Mouse (Mus musculus) limb, embryonic 14.5 days (tissue): ENCODE measurements around the gene Tmem147. TPM values are rescaled to one million over a fixed set of nuclear protein-coding genes. Genes with fewer than 3 reads are reported as not detected.

Source experiments
- ATAC-seq: fragments of 200-750 bp; cut with Nextera tagmentation; 2 replicates; pipeline ENCODE4 v1.8.0; 2017; ENCODE audit warnings: low read depth, moderate number of reproducible peaks, moderate TSS enrichment; ENCODE audit not compliant: low FRiP score
- DNase-seq: peaks from one replicate; pipeline ENCODE4 v3.0.0-alpha.2; 2015; ENCODE audit warnings: low spot score
- H3K27ac ChIP-seq: fragments of 300-500 bp; sonication (generic); replicated peaks from 2 replicates; pipeline ENCODE4 v1.5.1; 2014; ENCODE audit warnings: low read depth, mild to moderate bottlenecking, low read length, moderate library complexity, mixed read lengths
- H3K27me3 ChIP-seq: fragments of 300-500 bp; sonication (generic); 2 replicates; pipeline ENCODE4 v1.6.1; 2014; ENCODE audit warnings: low read length, mixed read lengths; ENCODE audit not compliant: control insufficient read depth, insufficient read depth
- H3K36me3 ChIP-seq: fragments of 300-500 bp; sonication (generic); 2 replicates; pipeline ENCODE4 v1.6.1; 2014; ENCODE audit warnings: mild to moderate bottlenecking, low read length, moderate library complexity, mixed read lengths; ENCODE audit not compliant: control insufficient read depth, insufficient read depth
- H3K4me1 ChIP-seq: fragments of 300-500 bp; sonication (generic); 2 replicates; pipeline ENCODE4 v1.6.1; 2014; ENCODE audit warnings: antibody characterized with exemption, low read length, mixed read lengths; ENCODE audit not compliant: control insufficient read depth, insufficient read depth
- H3K4me2 ChIP-seq: fragments of 300-500 bp; sonication (generic); replicated peaks from 2 replicates; pipeline ENCODE4 v1.6.1; 2014; ENCODE audit warnings: low read depth, mild to moderate bottlenecking, low read length, moderate library complexity; ENCODE audit not compliant: severe bottlenecking
- H3K4me3 ChIP-seq: fragments of 300-500 bp; sonication (generic); replicated peaks from 2 replicates; pipeline ENCODE4 v1.5.1; 2014; ENCODE audit warnings: low read length
- H3K9ac ChIP-seq: fragments of 300-500 bp; sonication (generic); 2 replicates; pipeline ENCODE4 v1.6.1; 2014; ENCODE audit warnings: mild to moderate bottlenecking, low read depth, low read length, moderate library complexity; ENCODE audit not compliant: severe bottlenecking
- H3K9me3 ChIP-seq: fragments of 300-500 bp; sonication (generic); 2 replicates; pipeline ENCODE4 v1.6.1; 2016; ENCODE audit warnings: low read length; ENCODE audit not compliant: control insufficient read depth
- POLR2A ChIP-seq: fragments of 200-500 bp; IDR thresholded peaks from 2 replicates; pipeline ENCODE4 v1.8.0; 2012; ENCODE audit warnings: inconsistent platforms, mild to moderate bottlenecking, moderate library complexity, borderline replicate concordance; ENCODE audit not compliant: insufficient read depth, insufficient read length; ENCODE audit errors: extremely low read depth
- WGBS: fragments of 180-500 bp; shearing (Covaris S2); extraction: QIAGEN DNeasy Blood & Tissue Kit; methylation state at CpG from one replicate; pipeline ENCODE4 v1.1.7; 2014; 5-methylcytosine and 5-hydroxymethylcytosine counted together
- polyA plus RNA-seq, 2 experiments: library from polyadenylated mRNA; depleted of rRNA in 1 of 2; stranded (reverse) in 1 of 2; unstranded in 1 of 2; fragments of >200 nt; fragmentation: Nextera tagmentation in 1 of 2; extraction: Ambion mirVana in 1 of 2; gene quantifications; 2 replicates each; pipeline versions ENCODE4 v1.2.1 to v1.2.3; 2012 to 2014

Tmem147 gene
- polyA plus RNA-seq, 2 experiments: 178 to 231 TPM

DNA sequence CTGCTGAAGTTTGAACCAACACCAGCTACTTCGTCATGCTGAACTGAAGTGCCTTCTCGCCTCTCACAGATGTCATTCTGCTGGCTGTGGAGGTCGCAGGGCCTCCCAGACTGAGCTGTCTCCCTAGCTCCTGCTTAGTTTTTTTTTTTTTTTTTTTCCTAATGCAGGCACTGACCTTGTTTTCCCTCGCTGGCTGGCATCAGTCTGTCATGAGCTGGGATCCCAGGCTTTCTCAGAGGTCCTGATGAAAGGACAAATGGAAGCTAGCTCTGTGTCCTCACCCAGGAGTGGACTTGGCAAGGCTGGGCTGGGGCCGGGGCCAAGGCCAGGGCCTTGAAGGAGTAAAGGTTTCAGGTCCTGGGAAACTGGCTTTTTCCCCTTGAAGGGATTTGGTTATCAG, 47.4 kb downstream of the Tmem147 start:
- Histone ChIP-seq H3K4me3 (no peak overlapping the region), H3K9ac (no peak overlapping the region), H3K27ac (no peak overlapping the region), H3K36me3 (no peaks in the 10 kb centered on the region), H3K27me3 (no peaks in the 10 kb centered on the region), H3K4me1 (no peaks in the 10 kb centered on the region), H3K4me2 (no peak overlapping the region), H3K9me3 (peaks cover 4% of the 10 kb centered on the region; the same call in 1 of the 2 replicates)
- no peak for TF ChIP-seq POLR2A
- 55% methylated on average over 5 of the region's 5 CpGs for WGBS
- DNase-seq (no peak), ATAC-seq (no peak)

DNA sequence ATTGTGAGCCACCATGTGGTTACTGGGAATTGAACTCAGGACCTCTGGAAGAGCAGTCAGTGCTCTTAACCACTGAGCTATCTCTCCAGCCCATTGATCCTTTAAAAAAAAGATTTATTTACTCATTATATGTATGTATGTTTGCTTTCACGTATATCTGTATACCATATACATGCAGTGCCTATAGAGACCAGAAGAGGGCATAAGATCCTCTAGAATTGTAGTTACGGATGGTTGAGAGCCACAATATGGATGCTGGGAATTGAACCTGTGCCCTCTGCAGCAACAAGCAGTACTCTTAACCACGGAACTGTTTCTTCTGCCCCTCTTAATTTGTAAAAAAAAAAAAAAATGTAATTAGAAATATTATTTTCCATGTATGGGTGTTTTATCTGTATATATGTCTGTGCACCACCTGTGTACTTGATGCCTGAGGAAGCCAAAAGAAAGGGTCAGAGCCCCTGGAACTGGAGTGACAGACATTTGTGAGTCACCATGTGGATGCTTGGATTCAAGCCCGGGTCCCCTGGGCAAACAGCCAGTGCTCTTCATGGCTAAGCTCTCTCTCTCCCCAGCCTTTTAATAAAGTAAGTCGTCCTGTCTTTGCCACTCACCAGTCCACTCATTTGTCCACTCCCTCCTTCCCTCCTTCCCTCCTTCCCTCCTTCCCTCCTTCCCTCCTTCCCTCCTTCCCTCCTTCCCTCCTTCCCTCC, 50.9 kb downstream of the Tmem147 start:
- Histone ChIP-seq H3K9ac (no peak overlapping the region), H3K27me3 (no peaks in the 10 kb centered on the region), H3K36me3 (no peaks in the 10 kb centered on the region), H3K27ac (no peak overlapping the region), H3K4me3 (no peak overlapping the region), H3K9me3 (peaks cover 4% of the 10 kb centered on the region; the same call in 1 of the 2 replicates), H3K4me2 (no peak overlapping the region), H3K4me1 (no peaks in the 10 kb centered on the region)
- no peak for ATAC-seq
- no peak for TF ChIP-seq POLR2A
- WGBS: 68% methylated on average over 5 of the region's 5 CpGs
- no peak for DNase-seq

Other genes with a start within 250 kb of the Tmem147 start
Only the 30 nearest of the 33 such genes appear.
- 66.1 and 91.7 TPM in 2 replicates for gene Arhgap33, start 194.5 kb downstream of the Tmem147 start, polyA plus RNA-seq (2012; rRNA removed)
- 9.7 and 14.2 TPM in 2 replicates for gene Arhgap33, start 194.5 kb downstream of the Tmem147 start, polyA plus RNA-seq (2014; fragmentation: Nextera tagmentation; extraction: Ambion mirVana)
- 15.4 and 18.6 TPM in 2 replicates for gene Hspb6, start 177.4 kb downstream of the Tmem147 start, polyA plus RNA-seq (2012; rRNA removed)
- gene Hspb6, start 177.4 kb downstream of the Tmem147 start, polyA plus RNA-seq (2014; fragmentation: Nextera tagmentation; extraction: Ambion mirVana): 15.7 and 16.8 TPM in 2 replicates
- 31.8 and 47.3 TPM in 2 replicates for gene Proser3, start 177.2 kb downstream of the Tmem147 start, polyA plus RNA-seq (2012; rRNA removed)
- gene Proser3, start 177.2 kb downstream of the Tmem147 start, polyA plus RNA-seq (2014; fragmentation: Nextera tagmentation; extraction: Ambion mirVana): 9.4 and 10.8 TPM in 2 replicates
- 35.8 and 38.7 TPM in 2 replicates for gene Lin37, start 169.7 kb downstream of the Tmem147 start, polyA plus RNA-seq (2012; rRNA removed)
- gene Lin37, start 169.7 kb downstream of the Tmem147 start, polyA plus RNA-seq (2014; fragmentation: Nextera tagmentation; extraction: Ambion mirVana): 38.5 and 45.8 TPM in 2 replicates
- gene U2af1l4, start 166.2 kb downstream of the Tmem147 start, polyA plus RNA-seq (2012; rRNA removed): 71.8 and 75.8 TPM in 2 replicates
- gene U2af1l4, start 166.2 kb downstream of the Tmem147 start, polyA plus RNA-seq (2014; fragmentation: Nextera tagmentation; extraction: Ambion mirVana): 95.6 and 99.2 TPM in 2 replicates
- gene Gm49396, start 166.2 kb downstream of the Tmem147 start, polyA plus RNA-seq (2012; rRNA removed): 7.3 and 8.9 TPM in 2 replicates
- gene Gm49396, start 166.2 kb downstream of the Tmem147 start, polyA plus RNA-seq (2014; fragmentation: Nextera tagmentation; extraction: Ambion mirVana): 5.0 and 7.4 TPM in 2 replicates
- gene Psenen, start 165.9 kb downstream of the Tmem147 start, polyA plus RNA-seq (2012; rRNA removed): 141 and 161 TPM in 2 replicates
- 136 and 137 TPM in 2 replicates for gene Psenen, start 165.9 kb downstream of the Tmem147 start, polyA plus RNA-seq (2014; fragmentation: Nextera tagmentation; extraction: Ambion mirVana)
- 5.2 and 6.0 TPM in 2 replicates for gene Igflr1, start 164.1 kb downstream of the Tmem147 start, polyA plus RNA-seq (2012; rRNA removed)
- gene Igflr1, start 164.1 kb downstream of the Tmem147 start, polyA plus RNA-seq (2014; fragmentation: Nextera tagmentation; extraction: Ambion mirVana): 1.7 and 4.9 TPM in 2 replicates
- gene Kmt2b, start 140.8 kb downstream of the Tmem147 start, polyA plus RNA-seq (2012; rRNA removed): 62.0 and 73.8 TPM in 2 replicates
- gene Kmt2b, start 140.8 kb downstream of the Tmem147 start, polyA plus RNA-seq (2014; fragmentation: Nextera tagmentation; extraction: Ambion mirVana): 13.1 and 15.4 TPM in 2 replicates
- gene Zbtb32, start 130.6 kb downstream of the Tmem147 start, polyA plus RNA-seq (2012; rRNA removed): 0.51 and 0.55 TPM in 2 replicates
- 0.62 and 0.67 TPM in 2 replicates for gene Zbtb32, start 130.6 kb downstream of the Tmem147 start, polyA plus RNA-seq (2014; fragmentation: Nextera tagmentation; extraction: Ambion mirVana)
- 4.7 and 5.7 TPM in 2 replicates for gene Upk1a, start 116.7 kb downstream of the Tmem147 start, polyA plus RNA-seq (2012; rRNA removed)
- 1.2 and 1.7 TPM in 2 replicates for gene Upk1a, start 116.7 kb downstream of the Tmem147 start, polyA plus RNA-seq (2014; fragmentation: Nextera tagmentation; extraction: Ambion mirVana)
- gene Cox6b1, start 103.4 kb downstream of the Tmem147 start, polyA plus RNA-seq (2012; rRNA removed): 607 and 677 TPM in 2 replicates
- gene Cox6b1, start 103.4 kb downstream of the Tmem147 start, polyA plus RNA-seq (2014; fragmentation: Nextera tagmentation; extraction: Ambion mirVana): 799 and 875 TPM in 2 replicates
- 0.17 TPM in 1 of 2 replicates, not detected in the other for gene Etv2, start 93.7 kb downstream of the Tmem147 start, polyA plus RNA-seq (2012; rRNA removed)
- 0.19 TPM in 1 of 2 replicates, not detected in the other for gene Etv2, start 93.7 kb downstream of the Tmem147 start, polyA plus RNA-seq (2014; fragmentation: Nextera tagmentation; extraction: Ambion mirVana)
- 68.1 and 87.7 TPM in 2 replicates for gene Rbm42, start 79.2 kb downstream of the Tmem147 start, polyA plus RNA-seq (2012; rRNA removed)
- 107 and 113 TPM in 2 replicates for gene Rbm42, start 79.2 kb downstream of the Tmem147 start, polyA plus RNA-seq (2014; fragmentation: Nextera tagmentation; extraction: Ambion mirVana)
- 38.8 and 45.0 TPM in 2 replicates for gene Haus5, start 64.5 kb downstream of the Tmem147 start, polyA plus RNA-seq (2012; rRNA removed)
- 35.0 and 35.6 TPM in 2 replicates for gene Haus5, start 64.5 kb downstream of the Tmem147 start, polyA plus RNA-seq (2014; fragmentation: Nextera tagmentation; extraction: Ambion mirVana)
- gene Pmis2, start 57.9 kb downstream of the Tmem147 start, polyA plus RNA-seq (2012; rRNA removed): not detected in 2 replicates
- gene Pmis2, start 57.9 kb downstream of the Tmem147 start, polyA plus RNA-seq (2014; fragmentation: Nextera tagmentation; extraction: Ambion mirVana): not detected in 2 replicates
- gene 2200002J24Rik, start 30.6 kb downstream of the Tmem147 start, polyA plus RNA-seq (2012; rRNA removed): 0.44 TPM in 1 of 2 replicates, not detected in the other
- gene 2200002J24Rik, start 30.6 kb downstream of the Tmem147 start, polyA plus RNA-seq (2014; fragmentation: Nextera tagmentation; extraction: Ambion mirVana): 0.51 TPM in 1 of 2 replicates, not detected in the other
- 0.89 and 1.0 TPM in 2 replicates for gene Atp4a, start 17.3 kb downstream of the Tmem147 start, polyA plus RNA-seq (2012; rRNA removed)
- gene Atp4a, start 17.3 kb downstream of the Tmem147 start, polyA plus RNA-seq (2014; fragmentation: Nextera tagmentation; extraction: Ambion mirVana): 0.30 and 0.48 TPM in 2 replicates
- gene Gapdhs, start 14.1 kb upstream of the Tmem147 start, polyA plus RNA-seq (2012; rRNA removed): not detected in 2 replicates
- gene Gapdhs, start 14.1 kb upstream of the Tmem147 start, polyA plus RNA-seq (2014; fragmentation: Nextera tagmentation; extraction: Ambion mirVana): 0.75 TPM in 1 of 2 replicates, not detected in the other
- gene Sbsn, start 21.9 kb upstream of the Tmem147 start, polyA plus RNA-seq (2012; rRNA removed): 15.1 and 28.4 TPM in 2 replicates
- 21.3 and 38.7 TPM in 2 replicates for gene Sbsn, start 21.9 kb upstream of the Tmem147 start, polyA plus RNA-seq (2014; fragmentation: Nextera tagmentation; extraction: Ambion mirVana)
- 124 and 151 TPM in 2 replicates for gene Dmkn, start 34.2 kb upstream of the Tmem147 start, polyA plus RNA-seq (2012; rRNA removed)
- gene Dmkn, start 34.2 kb upstream of the Tmem147 start, polyA plus RNA-seq (2014; fragmentation: Nextera tagmentation; extraction: Ambion mirVana): 168 and 289 TPM in 2 replicates
- gene Krtdap, start 58.4 kb upstream of the Tmem147 start, polyA plus RNA-seq (2012; rRNA removed): 290 and 318 TPM in 2 replicates
- gene Krtdap, start 58.4 kb upstream of the Tmem147 start, polyA plus RNA-seq (2014; fragmentation: Nextera tagmentation; extraction: Ambion mirVana): 833 and 1,442 TPM in 2 replicates
- 0.12 and 0.18 TPM in 2 replicates for gene Ffar2, start 94.2 kb upstream of the Tmem147 start, polyA plus RNA-seq (2012; rRNA removed)
- gene Ffar2, start 94.2 kb upstream of the Tmem147 start, polyA plus RNA-seq (2014; fragmentation: Nextera tagmentation; extraction: Ambion mirVana): 0.44 TPM in 1 of 2 replicates, not detected in the other
- gene Ffar3, start 126.6 kb upstream of the Tmem147 start, polyA plus RNA-seq (2012; rRNA removed): not detected in 2 replicates
- not detected in 2 replicates for gene Ffar3, start 126.6 kb upstream of the Tmem147 start, polyA plus RNA-seq (2014; fragmentation: Nextera tagmentation; extraction: Ambion mirVana)
- 0.01 and 0.03 TPM in 2 replicates for gene Ffar1, start 132.0 kb upstream of the Tmem147 start, polyA plus RNA-seq (2012; rRNA removed)
- gene Ffar1, start 132.0 kb upstream of the Tmem147 start, polyA plus RNA-seq (2014; fragmentation: Nextera tagmentation; extraction: Ambion mirVana): not detected in 2 replicates
- gene Cd22, start 150.8 kb upstream of the Tmem147 start, polyA plus RNA-seq (2012; rRNA removed): 0.09 and 0.11 TPM in 2 replicates
- gene Cd22, start 150.8 kb upstream of the Tmem147 start, polyA plus RNA-seq (2014; fragmentation: Nextera tagmentation; extraction: Ambion mirVana): 0.10 TPM in 1 of 2 replicates, not detected in the other
- 1.2 and 2.4 TPM in 2 replicates for gene Mag, start 185.3 kb upstream of the Tmem147 start, polyA plus RNA-seq (2012; rRNA removed)
- 0.35 and 1.2 TPM in 2 replicates for gene Mag, start 185.3 kb upstream of the Tmem147 start, polyA plus RNA-seq (2014; fragmentation: Nextera tagmentation; extraction: Ambion mirVana)
- 0.55 TPM in 1 of 2 replicates, not detected in the other for gene Hamp2, start 195.1 kb upstream of the Tmem147 start, polyA plus RNA-seq (2012; rRNA removed)
- not detected in 2 replicates for gene Hamp2, start 195.1 kb upstream of the Tmem147 start, polyA plus RNA-seq (2014; fragmentation: Nextera tagmentation; extraction: Ambion mirVana)
- 0.23 TPM in 1 of 2 replicates, not detected in the other for gene Hamp, start 214.5 kb upstream of the Tmem147 start, polyA plus RNA-seq (2012; rRNA removed)
- not detected in 2 replicates for gene Hamp, start 214.5 kb upstream of the Tmem147 start, polyA plus RNA-seq (2014; fragmentation: Nextera tagmentation; extraction: Ambion mirVana)
- 150 and 169 TPM in 2 replicates for gene Usf2, start 227.3 kb upstream of the Tmem147 start, polyA plus RNA-seq (2012; rRNA removed)
- 24.0 and 24.5 TPM in 2 replicates for gene Usf2, start 227.3 kb upstream of the Tmem147 start, polyA plus RNA-seq (2014; fragmentation: Nextera tagmentation; extraction: Ambion mirVana)